Mouse (Mus musculus) lung, embryonic 16.5 days (tissue): Measurements from ENCODE around the gene Scgb2b24. TPM values are rescaled to one million over a fixed set of nuclear protein-coding genes. Genes with fewer than 3 reads are reported as not detected.

Experiments
- ATAC-seq: fragments of 200-750 bp; cut with Nextera tagmentation; 2 replicates; pipeline ENCODE4 v1.8.0; 2017; ENCODE audit warnings: low read depth, mild to moderate bottlenecking, moderate library complexity
- H3K27ac ChIP-seq: fragments of 300-500 bp; sonication (generic); 2 replicates; pipeline ENCODE4 v1.5.1; 2014; ENCODE audit warnings: mild to moderate bottlenecking, control low read depth, low read length
- H3K27me3 ChIP-seq: fragments of 300-500 bp; sonication (generic); 2 replicates; pipeline ENCODE4 v1.6.1; 2014; ENCODE audit warnings: low read depth, low read length, mixed read lengths; ENCODE audit not compliant: control insufficient read depth, insufficient read depth
- H3K36me3 ChIP-seq: fragments of 300-500 bp; sonication (generic); 2 replicates; pipeline ENCODE4 v1.6.1; 2014; ENCODE audit warnings: low read length; ENCODE audit not compliant: control insufficient read depth, insufficient read depth
- H3K4me1 ChIP-seq: fragments of 300-500 bp; sonication (generic); replicated peaks from 2 replicates; pipeline ENCODE4 v1.6.1; 2014; ENCODE audit warnings: low read length, mixed read lengths; ENCODE audit not compliant: control insufficient read depth, insufficient read depth
- H3K4me2 ChIP-seq: fragments of 300-500 bp; sonication (generic); 2 replicates; pipeline ENCODE4 v1.6.1; 2014; ENCODE audit warnings: low read depth, low read length, control low read depth
- H3K4me3 ChIP-seq: fragments of 300-500 bp; sonication (generic); 2 replicates; pipeline ENCODE4 v1.5.1; 2014; ENCODE audit warnings: mild to moderate bottlenecking, low read length, control low read depth
- H3K9ac ChIP-seq: fragments of 300-500 bp; sonication (generic); 2 replicates; pipeline ENCODE4 v1.6.1; 2014; ENCODE audit warnings: low read length, control low read depth
- H3K9me3 ChIP-seq: fragments of 300-500 bp; sonication (generic); 2 replicates; pipeline ENCODE4 v1.6.1; 2016; ENCODE audit warnings: low read length; ENCODE audit not compliant: control insufficient read depth
- WGBS: fragments of 180-500 bp; shearing (Covaris S2); extraction: QIAGEN DNeasy Blood & Tissue Kit; methylation state at CpG from one replicate; pipeline ENCODE4 v1.1.7; 2014; 5-methylcytosine and 5-hydroxymethylcytosine counted together
- polyA plus RNA-seq: library from polyadenylated mRNA; unstranded; fragments of >200 nt; fragmentation: Nextera tagmentation; extraction: Ambion mirVana; gene quantifications from 2 replicates; pipeline ENCODE4 v1.2.1, GENCODE M21; 2015

Gene Scgb2b24
- polyA plus RNA-seq, result not detected in 2 replicates

GRCm38 (mm10) chr7:33739212-33739611 lies at the start of gene Scgb2b24:
Gene Scgb2b24, minus strand, starts transcription at chr7:33739312.
- H3K27ac ChIP-seq, result no peak within 1 kb of the TSS
- H3K9ac ChIP-seq, result no peak within 1 kb of the TSS
- H3K4me1 ChIP-seq, result no peaks in the 10 kb centered on the region
- no peak within 1 kb of the TSS for H3K4me2 ChIP-seq
- H3K4me3 ChIP-seq, result no peak within 1 kb of the TSS
- peaks cover 12% of the 10 kb centered on the region for H3K9me3 ChIP-seq
- no peak for ATAC-seq
- 67% methylated on average over 2 of the region's 2 CpGs for WGBS
- no peaks in the 10 kb centered on the region for H3K27me3 ChIP-seq
- no peaks in the 10 kb centered on the region for H3K36me3 ChIP-seq

- H3K27ac ChIP-seq, result no peak within 1 kb of the TSS
- no peak within 1 kb of the TSS for H3K4me3 ChIP-seq
- no peak for ATAC-seq
- no peaks in the 10 kb centered on the region for H3K4me1 ChIP-seq
- WGBS, result 74% methylated on average over 3 of the region's 3 CpGs
- no peak within 1 kb of the TSS for H3K4me2 ChIP-seq
- peaks cover 14% of the 10 kb centered on the region for H3K9me3 ChIP-seq
- no peaks in the 10 kb centered on the region for H3K36me3 ChIP-seq
- no peaks in the 10 kb centered on the region for H3K27me3 ChIP-seq
- H3K9ac ChIP-seq, result no peak within 1 kb of the TSS
Measured at GRCm38 (mm10) chr7:33743499-33743898, 4.4 kb upstream of the Scgb2b24 start, which contains the start of gene Scgb1b24. Gene Scgb1b24, plus strand, starts transcription at chr7:33743799.

GRCm38 (mm10) chr7:33689864-33690263 lies 49.2 kb downstream of the Scgb2b24 start:
- Histone ChIP-seq H3K9ac (no peak overlapping the region), H3K36me3 (no peaks in the 10 kb centered on the region), H3K4me1 (no peaks in the 10 kb centered on the region), H3K27me3 (no peaks in the 10 kb centered on the region), H3K27ac (no peak overlapping the region), H3K4me2 (no peak overlapping the region), H3K4me3 (no peak overlapping the region), H3K9me3 (peaks cover 7% of the 10 kb centered on the region; the same call in 1 of the 2 replicates)
- no peak for ATAC-seq
- 24% methylated on average over 1 of the region's 1 CpGs for WGBS

Other genes starting within 250 kb of the Scgb2b24 start
- gene Scgb2b21, start 218.9 kb downstream of the Scgb2b24 start, polyA plus RNA-seq, result not detected in 2 replicates
- not detected in 2 replicates for gene Scgb1b24, start 4.5 kb upstream of the Scgb2b24 start, polyA plus RNA-seq
- gene Scgb2b26, start 205.7 kb upstream of the Scgb2b24 start, polyA plus RNA-seq, result not detected in 2 replicates